Mouse (Mus musculus): ENCODE results near the gene Atp8a2. TPM values are rescaled to one million over a fixed set of nuclear protein-coding genes. Genes with fewer than 3 reads are reported as not detected.

Atp8a2 gene
- polyA plus RNA-seq, 1 experiment: not detected

DNA sequence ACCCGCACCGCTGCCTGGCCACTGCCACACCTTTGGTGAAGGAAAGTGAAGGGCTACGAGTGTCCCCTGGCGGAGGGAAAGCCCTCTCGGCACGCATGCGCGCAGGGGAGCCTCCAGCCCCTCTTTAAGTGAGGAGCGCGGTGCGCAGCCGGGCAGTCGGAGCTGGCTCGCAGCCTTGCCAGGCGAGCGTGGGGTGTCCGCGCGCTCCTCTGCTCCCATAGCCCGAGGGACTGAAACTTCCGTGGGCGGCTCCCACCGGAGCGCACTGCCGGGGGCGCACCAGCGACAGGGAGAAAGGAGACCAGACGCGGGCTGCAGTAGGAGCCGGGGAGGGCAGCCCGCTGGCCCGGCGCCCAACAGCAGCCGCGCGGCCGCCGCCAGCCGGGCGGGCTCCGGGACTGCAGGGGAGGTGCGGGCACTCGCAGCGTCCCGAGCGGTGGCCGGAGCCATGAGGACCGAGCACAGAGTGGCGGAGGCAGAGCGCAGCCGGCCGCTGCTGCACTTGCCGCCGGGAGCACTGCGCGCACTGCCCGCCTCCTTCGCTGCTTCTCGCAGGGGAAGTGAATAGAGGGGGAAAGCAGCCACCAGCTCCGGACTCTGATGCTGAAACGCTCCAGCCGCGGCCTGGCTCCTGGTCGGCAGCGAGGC lies 571.7 kb downstream of the Atp8a2 start, which contains the start of gene Shisa2:
Gene Shisa2 (plus strand): TSS at position 151 of the 648 bp plus-strand sequence.
- TF ChIP-seq GATA1 (IDR thresholded peaks at IDR 0.05; ENCODE audit: low read length): no peak

DNA sequence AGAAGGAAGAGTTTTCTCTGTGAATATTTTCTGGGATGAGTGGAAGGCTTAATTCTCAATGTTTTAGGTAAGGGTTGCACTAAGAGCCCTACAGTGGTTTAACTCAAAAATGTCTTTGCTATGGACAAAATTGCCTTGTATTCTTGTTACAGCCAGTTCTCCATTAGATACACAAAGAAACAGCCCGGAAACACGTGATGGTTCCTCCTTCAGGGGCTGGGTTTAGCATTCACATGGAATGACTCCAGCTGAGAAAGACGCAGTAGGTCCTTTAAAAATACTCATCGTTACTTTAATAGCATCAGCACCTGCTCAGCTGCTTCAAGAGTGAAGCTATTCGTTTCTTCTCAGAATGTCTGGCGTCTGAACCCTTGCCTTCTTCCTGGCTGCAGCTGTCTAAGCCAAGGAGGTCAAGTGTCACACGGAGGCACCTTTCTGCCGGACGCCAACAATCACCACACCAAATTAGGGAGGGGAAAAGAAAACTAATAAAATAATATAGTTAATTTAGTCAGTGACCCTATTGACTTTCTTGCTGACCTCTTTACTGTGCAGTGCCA lies 572.6 kb downstream of the Atp8a2 start:
- no peak for TF ChIP-seq GATA1 (IDR thresholded peaks at IDR 0.05; ENCODE audit: low read length)

DNA sequence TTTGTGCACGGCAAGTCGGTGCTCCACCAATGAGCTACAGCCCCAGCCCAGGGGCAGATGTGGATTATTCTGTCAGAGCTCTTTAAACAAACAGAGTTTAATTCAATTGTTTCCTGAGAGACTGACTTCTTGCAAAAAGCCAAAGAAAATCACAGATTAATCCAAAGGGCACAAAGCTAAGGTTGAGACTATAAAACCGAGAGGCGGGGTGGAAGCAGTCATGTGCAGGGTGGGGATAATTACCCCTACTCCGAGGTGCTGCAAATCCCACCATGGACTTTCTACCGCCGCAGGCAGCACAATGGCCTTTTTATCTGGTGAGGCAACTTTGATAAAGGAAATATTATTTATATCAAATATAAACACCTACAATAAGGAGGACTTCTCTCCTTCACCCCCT lies 580.2 kb downstream of the Atp8a2 start:
- no peak for TF ChIP-seq GATA1 (IDR thresholded peaks at IDR 0.05; ENCODE audit: low read length)

DNA sequence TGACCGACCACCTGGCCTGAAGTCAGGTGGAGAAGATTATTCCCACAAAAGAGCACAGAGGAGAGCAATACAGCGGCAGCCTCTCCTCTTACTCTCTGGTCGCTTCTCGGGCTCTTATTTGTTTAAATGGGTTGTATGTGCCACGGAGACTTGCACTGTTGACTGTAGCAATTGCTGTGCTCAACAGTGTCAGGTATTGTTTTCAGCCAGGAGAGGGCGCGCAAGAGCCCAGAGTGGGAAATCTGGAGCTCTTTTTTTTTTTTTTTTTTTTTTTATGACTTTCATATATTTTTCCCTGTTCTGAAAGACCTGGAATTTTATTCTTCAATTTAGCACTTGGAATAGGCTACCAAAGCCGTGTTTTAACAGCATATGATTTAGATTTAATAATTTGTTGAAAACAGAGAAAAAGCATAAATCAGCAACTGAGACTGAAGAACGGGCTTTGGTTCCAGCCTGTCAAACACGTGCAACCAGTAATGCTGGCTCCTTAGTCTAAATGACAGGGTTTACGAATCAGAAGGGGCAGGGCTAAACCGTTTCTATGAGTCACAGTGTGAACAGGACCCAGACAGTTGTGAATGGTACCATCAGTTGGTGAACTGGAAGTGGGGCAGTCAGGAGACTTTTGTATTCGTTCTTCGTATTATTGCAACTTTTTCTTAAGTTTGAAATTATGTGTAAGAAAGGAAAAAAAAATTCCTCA lies 583.9 kb downstream of the Atp8a2 start:
- no peak for TF ChIP-seq GATA1 (IDR thresholded peaks at IDR 0.05; ENCODE audit: low read length)

DNA sequence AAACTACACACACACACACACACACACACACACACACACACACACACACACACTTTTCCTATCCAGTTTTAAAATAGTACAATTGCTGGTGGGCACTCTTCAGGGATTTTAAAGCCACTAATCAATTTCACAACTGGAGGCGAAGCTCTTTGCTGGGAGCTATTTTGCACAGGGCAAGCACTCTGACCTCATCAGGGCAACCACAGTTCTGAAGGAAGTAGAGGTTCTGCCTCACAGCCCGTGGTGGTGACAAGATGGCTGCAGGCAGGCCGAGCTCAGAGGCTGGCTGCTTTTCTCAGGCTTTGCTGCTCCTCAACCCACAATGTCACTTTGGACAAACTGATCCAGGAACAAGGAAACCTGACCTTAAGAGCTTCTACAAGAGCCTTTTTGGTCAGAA lies 590.0 kb downstream of the Atp8a2 start:
- no peak for TF ChIP-seq GATA1 (IDR thresholded peaks at IDR 0.05; ENCODE audit: low read length)

DNA sequence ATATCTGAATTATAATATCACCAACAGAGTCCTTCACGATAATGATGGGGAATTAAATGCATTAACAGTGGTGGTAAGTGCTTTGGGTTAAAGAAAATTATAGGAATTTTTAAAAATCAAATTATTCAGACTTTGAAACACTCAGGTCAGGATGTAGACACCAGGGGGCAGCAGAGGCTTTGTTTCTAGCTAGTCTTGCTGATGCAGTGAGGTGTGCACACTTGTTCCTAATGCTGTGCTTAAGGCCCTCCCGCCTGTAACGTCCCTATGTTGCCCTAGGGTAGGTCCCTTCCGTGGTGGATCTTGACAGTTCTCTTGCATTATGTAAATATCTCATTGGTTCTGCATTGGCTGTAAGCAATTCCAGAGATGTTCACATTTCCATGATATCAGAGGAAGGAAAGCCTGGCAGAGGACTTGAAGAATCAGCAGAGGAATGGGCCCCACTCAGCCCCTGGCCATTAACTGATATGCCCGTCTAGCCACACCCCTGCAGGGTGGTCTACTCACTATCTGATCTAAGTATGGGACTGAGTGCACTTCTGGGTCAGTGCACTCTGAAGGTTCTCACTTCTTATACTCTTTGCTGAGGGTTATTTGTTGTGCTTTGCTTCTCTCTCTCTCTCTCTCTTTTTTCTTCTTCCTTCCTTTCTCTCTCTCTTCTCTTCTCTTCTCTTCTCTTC lies 591.2 kb downstream of the Atp8a2 start:
- TF ChIP-seq GATA1 (IDR thresholded peaks at IDR 0.05; ENCODE audit: low read length): no peak

DNA sequence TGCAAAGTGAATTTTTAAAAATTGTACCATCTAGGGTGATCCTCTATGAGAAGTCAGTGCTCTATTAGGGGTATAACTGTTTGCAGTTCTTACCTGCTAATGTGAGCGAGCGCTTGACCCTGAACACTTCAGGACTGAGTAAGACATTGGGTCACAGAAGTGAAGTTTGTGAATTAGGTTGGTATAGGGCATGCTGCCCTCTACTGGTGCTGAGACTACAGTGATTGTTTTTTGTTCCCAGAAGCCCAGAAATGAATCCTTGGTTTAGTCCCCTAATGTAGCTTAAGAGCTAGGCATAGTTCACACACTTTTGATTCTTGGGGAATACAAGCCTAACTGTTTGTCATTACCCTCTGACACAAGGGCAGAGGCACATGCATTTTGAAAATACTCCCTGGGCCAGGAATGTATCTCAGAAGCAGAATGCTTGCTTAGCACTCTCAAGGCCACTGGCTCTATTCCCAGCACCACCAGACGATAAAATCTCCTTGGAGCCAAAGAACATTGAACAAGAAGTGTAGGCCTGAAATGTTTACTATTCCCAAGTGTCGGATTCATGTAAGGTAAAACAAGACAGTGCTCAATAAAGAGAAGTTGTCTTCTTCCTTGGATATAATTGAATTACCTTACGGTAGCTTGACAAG lies 592.9 kb downstream of the Atp8a2 start:
- TF ChIP-seq GATA1 (IDR thresholded peaks at IDR 0.05; ENCODE audit: low read length): no peak

DNA sequence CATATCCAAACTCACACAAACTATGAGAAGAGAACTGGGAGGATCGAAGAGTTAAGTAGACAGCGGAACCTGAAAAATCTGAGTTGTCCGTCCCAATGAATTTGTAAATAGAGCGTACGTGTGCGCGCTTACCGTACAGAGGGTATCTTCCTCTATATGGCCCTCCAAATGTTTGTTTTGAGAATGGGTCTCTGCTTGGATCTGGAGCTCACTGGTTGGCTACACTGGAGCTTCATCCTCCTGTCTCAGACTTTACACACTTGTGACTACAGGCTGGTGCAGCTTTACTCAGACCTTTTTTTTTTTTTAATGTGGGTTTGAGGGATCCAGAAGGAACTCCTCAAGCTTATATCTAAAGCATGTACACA lies 598.7 kb downstream of the Atp8a2 start:
- no peak for TF ChIP-seq GATA1 (IDR thresholded peaks at IDR 0.05; ENCODE audit: low read length)

DNA sequence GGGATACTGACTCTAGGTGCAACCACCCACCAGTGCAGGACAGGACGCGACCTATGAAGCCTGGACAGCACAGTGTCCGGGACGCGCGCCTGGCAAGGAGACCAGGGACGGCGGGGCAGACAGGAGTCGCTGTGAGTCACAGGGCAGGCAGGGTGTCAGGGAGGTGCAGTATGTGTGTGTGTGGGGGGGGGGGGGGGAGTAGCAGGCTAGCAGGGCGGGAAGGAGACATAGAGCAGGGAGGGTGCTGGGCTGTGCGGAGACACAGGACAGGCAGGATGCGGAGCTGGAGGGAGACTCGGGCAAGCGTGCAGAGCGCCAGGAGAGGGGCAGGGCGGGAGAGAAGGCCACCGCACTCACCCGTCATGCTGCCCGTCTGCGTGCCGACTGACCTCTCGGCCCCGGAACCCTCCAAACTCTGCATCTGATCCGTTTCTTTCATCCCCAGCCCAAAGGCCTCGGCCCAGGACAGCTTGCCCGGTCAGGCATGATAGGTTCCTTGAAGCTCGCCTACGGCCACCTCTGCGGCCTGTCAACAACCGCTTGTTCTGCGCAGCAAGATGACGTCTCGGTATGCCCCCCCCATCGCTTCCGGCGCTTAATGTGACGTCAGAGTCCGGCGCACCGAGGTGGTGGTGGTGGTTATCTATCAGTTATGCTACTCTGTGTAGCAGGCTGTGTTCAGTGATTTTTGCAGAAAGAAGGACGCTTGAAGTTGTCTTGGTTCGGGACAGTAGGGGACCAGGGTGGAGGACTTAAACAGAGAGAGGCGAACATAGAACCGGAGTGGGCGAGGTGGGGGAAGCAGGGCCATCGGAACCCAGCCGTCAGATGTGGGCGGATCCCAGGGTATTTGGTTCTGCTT lies 599.4 kb downstream of the Atp8a2 start, which contains the start of gene Cdadc1:
Gene Cdadc1 (minus strand): TSS at position 562 of the 862 bp plus-strand sequence.
- TF ChIP-seq GATA1 (IDR thresholded peaks at IDR 0.05; ENCODE audit: low read length): no peak

DNA sequence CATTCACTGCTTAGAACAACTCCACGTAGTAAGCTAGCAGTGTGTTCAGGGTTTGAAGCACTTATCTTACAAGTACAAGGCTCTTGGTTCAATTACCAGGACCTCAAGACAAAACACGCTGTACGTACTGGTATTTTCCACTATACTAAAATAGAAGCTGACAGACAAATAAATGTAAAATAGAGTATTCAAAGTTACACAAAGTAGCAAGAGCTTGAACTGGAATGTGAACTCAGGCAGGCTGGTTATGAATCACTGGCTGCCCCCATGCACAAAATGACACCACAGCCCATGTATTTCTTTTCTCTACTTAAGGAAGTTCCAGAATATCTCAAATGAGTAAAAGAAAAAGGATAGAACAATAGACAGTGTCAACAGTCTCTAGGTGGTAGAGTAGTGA lies 602.0 kb downstream of the Atp8a2 start:
- no peak for TF ChIP-seq GATA1 (IDR thresholded peaks at IDR 0.05; ENCODE audit: low read length)

DNA sequence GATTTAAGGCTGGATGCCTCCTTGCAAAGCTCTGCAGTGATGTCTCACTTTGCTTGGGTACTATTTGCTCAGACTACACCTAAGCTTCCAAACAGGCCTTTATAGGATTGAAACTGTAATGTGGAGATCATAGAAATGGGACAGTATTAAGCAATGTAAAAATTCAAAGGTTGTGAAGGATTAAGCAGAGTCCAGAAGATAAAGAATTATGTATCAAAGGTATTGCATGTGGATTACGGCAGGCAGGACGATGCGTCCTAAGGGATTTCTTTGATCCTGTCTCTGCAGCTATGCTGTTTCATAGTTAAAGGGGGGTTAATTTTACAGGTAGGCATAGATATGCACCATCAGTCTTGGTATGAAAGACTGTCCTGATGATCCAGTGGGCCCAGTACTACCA lies 604.4 kb downstream of the Atp8a2 start:
- TF ChIP-seq GATA1 (IDR thresholded peaks at IDR 0.05; ENCODE audit: low read length): no peak

DNA sequence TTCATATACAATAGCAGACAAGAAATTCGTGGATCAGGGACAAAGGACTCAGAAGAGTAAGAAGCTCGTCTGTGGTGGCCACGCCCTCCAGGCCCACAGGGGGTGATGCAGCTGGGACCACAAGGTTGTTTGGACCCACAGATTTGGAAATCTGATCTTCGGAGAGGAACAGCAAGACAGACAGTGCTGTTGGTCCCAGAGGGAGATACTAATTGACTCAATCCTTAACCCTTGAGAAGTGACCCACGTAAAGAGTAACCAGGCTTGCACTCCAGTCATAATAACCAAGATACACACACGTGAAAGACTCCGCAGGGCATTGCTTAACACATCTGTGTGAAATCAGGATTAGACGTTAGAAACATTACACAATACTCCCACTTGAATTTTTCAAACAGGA lies 605.1 kb downstream of the Atp8a2 start:
- TF ChIP-seq GATA1 (IDR thresholded peaks at IDR 0.05; ENCODE audit: low read length): no peak

DNA sequence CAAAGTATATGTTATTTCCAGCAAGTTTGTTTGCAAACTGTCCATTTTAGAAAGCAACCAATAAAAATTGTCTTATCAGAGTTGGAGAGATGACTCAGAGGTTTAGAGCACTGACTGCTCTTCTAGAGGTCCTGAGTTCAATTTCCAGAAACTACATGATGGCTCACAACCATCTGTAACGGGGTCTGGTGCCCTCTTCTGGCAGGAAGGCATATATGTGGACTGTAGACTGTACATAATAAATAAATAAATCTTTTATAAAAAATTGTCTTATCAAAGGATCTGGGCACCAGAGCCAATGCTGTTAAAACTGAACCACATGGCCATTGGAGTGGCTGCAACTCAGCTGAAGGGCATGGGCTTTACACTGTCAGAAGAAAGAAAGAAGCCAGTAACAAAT lies 606.4 kb downstream of the Atp8a2 start:
- TF ChIP-seq GATA1 (IDR thresholded peaks at IDR 0.05; ENCODE audit: low read length): no peak

Other genes with a start within 250 kb of the Atp8a2 start
- gene Nupl1, start 54.3 kb upstream of the Atp8a2 start, polyA plus RNA-seq (2012): not detected in 2 replicates
- gene Gm49336, start 54.3 kb upstream of the Atp8a2 start, polyA plus RNA-seq (2012): 11.0 and 15.7 TPM in 2 replicates
- gene Mtmr6, start 68.0 kb upstream of the Atp8a2 start, polyA plus RNA-seq (2012): 6.0 and 7.2 TPM in 2 replicates
- not detected in 2 replicates for gene Amer2, start 176.1 kb upstream of the Atp8a2 start, polyA plus RNA-seq (2012)